Mouse (Mus musculus): Measurements from ENCODE around the gene Foxe3. TPM values are rescaled to one million over a fixed set of nuclear protein-coding genes. Genes with fewer than 3 reads are reported as not detected.
A peak's percentile ranks its signal among the peaks of the same experiment; 100 is the strongest.

Foxe3 gene
- polyA plus RNA-seq, 1 experiment from 2014 or later: 14.7 TPM

DNA sequence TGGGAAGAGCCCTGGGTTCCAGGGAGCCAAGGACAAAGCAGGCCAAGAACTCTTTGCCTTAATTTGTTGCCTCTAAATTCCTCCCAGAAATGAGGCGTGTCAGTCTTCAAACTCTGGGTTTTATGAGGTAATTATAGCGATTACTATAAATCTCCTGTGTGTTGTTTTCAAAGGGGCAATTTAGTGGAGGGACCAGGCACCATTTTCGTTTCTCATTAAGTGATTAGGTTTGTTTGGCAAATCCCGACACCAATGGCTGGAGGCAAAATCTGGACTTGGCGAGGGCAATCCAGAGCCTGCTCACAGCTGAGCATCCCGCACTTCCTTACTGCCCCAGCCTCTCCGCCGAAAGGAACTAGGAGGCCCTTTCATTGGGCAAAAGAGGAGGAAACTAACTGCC, 16.8 kb upstream of the Foxe3 start:
- no peak overlapping the region for H3K27ac ChIP-seq (replicated peaks)
- H3K9me3 ChIP-seq (replicated peaks): no peaks in the 10 kb centered on the region
- peaks cover 23% of the 10 kb centered on the region for H3K4me1 ChIP-seq
- no peaks in the 10 kb centered on the region for H3K36me3 ChIP-seq
- no peak overlapping the region for H3K4me3 ChIP-seq
- DNase-seq (ENCODE audit: low spot score): no peak
- WGBS: 60% methylated on average over 8 of the region's 8 CpGs
- H3K27me3 ChIP-seq (ENCODE audit: low read depth, poor library complexity, severe bottlenecking): peaks cover 62% of the 10 kb centered on the region

DNA sequence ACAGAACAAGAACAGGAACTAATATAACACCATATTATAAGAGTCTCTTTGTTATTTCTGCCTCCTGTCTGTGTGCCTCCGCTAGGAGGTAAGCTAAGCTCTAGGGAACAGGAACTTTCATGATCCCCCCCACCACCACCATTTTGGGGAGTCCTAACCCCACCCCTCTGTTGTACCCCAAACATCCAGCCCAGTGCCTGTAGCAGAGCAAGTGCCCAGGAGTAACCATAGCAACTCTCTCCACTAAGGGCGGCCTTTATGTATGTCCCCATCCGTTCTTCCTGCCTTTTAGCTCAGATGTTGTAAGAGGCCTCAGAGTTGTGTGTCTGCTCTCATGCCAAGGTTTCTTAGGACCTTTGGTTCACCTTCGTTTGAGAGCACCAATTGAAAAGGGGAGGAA, 16.3 kb upstream of the Foxe3 start:
- Histone ChIP-seq H3K27me3 (ENCODE audit: low read depth, poor library complexity, severe bottlenecking) (peaks cover 62% of the 10 kb centered on the region), H3K4me3 (no peak overlapping the region), H3K9me3 (replicated peaks) (no peaks in the 10 kb centered on the region), H3K4me1 (peaks cover 23% of the 10 kb centered on the region), H3K36me3 (no peaks in the 10 kb centered on the region), H3K27ac (replicated peaks) (no peak overlapping the region; the same call in 1 of the 2 replicates)
- DNase-seq (ENCODE audit: low spot score): no peak
- WGBS: 54% methylated on average over 4 of the region's 4 CpGs

DNA sequence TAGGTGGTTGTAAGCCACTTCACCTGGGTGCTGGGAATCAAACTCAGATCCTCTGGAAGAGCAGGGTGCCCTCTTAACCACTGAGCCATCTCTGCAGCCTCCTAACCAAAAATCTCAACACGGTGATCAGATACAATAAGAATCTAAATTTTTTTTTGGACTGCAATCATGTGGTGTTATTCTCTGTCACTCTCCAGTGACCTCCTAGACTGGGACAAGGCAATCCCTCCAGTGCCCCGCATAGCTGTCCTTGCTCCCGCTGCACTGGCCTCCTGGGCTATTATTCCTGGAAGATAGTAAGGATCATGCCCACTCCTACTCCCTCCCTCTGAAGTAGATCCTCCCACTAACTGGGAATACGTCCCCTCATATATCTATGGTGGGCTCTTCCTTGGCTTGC, 15.5 kb upstream of the Foxe3 start:
- Histone ChIP-seq H3K27ac (replicated peaks) (no peak overlapping the region), H3K36me3 (no peaks in the 10 kb centered on the region), H3K27me3 (ENCODE audit: low read depth, poor library complexity, severe bottlenecking) (peaks cover 54% of the 10 kb centered on the region), H3K4me3 (no peak overlapping the region), H3K4me1 (peaks cover 23% of the 10 kb centered on the region), H3K9me3 (replicated peaks) (no peaks in the 10 kb centered on the region)
- WGBS: 68% methylated on average over 4 of the region's 4 CpGs
- DNase-seq (ENCODE audit: low spot score): no peak

DNA sequence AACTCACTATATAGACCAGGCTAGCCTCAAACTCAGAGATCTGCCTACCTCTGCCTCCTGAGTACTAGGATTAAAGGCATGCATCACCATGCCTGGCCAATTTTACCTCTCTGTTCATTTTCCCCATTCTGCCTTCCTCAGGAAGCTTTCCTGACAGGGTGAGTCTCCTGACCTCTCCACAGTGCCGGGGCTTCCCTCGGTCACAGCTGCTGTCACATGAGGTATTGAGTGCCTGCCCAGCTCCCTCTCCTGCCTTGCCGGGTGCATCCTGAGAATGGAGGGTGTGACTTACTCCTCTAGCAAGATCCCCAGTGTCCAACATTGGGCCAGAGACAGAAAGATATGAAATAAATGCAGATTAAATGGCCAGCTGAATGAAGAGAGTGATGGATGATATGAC, 12.4 kb upstream of the Foxe3 start:
- Histone ChIP-seq H3K36me3 (no peaks in the 10 kb centered on the region), H3K4me3 (no peak overlapping the region), H3K27ac (replicated peaks) (no peak overlapping the region), H3K4me1 (peaks cover 13% of the 10 kb centered on the region), H3K27me3 (ENCODE audit: low read depth, poor library complexity, severe bottlenecking) (peaks cover 38% of the 10 kb centered on the region), H3K9me3 (replicated peaks) (no peaks in the 10 kb centered on the region)
- WGBS: 72% methylated on average over 3 of the region's 3 CpGs
- DNase-seq (ENCODE audit: low spot score): no peak

DNA sequence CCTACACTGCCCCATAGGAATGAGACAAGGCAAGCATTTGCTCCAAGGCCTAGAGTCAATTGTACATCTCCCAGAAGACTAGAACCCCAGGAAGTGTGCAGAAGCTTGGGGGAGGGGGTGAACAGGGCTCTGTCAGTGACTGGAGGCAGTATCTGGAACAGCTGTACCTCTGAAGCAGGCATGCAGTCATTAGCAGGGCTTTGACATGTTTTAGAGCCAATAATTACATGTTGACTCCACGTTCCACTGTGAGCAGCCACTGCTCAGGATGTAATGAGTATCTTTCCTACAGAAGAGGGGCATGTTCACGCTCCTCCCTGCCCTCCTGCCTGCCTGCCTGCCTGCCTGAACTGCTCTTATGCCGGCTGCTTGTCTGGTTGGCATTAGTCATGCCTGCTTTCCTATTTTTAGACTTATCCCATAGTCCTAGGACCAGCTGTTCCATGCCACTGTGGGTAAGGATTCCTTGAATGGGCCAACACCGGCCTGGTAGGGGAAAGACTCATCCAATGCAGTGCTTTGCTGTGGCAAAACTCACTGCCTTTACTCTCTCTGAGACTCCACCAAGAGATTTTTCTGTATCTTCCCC, 11.7 kb upstream of the Foxe3 start:
- Histone ChIP-seq H3K4me3 (no peak overlapping the region), H3K27ac (replicated peaks) (no peak overlapping the region), H3K9me3 (replicated peaks) (no peaks in the 10 kb centered on the region), H3K27me3 (ENCODE audit: low read depth, poor library complexity, severe bottlenecking) (peaks cover 31% of the 10 kb centered on the region), H3K4me1 (peaks cover 9% of the 10 kb centered on the region), H3K36me3 (no peaks in the 10 kb centered on the region)
- DNase-seq (ENCODE audit: low spot score): no peak
- 72% methylated on average over 4 of the region's 4 CpGs for WGBS

DNA sequence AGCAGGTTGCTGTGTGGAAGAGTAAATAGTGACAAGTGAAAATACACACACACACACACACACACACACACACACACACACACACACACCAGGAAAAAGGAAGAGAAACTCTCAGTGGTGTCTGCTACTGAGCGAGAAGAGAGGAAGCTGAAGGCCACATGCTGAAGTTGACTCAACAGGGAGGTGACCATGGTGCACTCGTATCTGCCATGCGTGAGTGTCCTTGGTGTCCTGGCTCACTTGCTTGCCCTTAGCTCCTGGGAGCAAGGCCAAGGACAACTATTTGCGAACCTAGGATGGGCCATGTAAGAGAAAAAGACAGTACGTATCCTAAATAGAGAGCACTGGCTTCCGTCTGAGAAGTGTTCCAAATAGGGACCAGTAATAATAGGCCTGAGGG, 8.4 kb upstream of the Foxe3 start:
- Histone ChIP-seq H3K9me3 (replicated peaks) (no peaks in the 10 kb centered on the region), H3K36me3 (no peaks in the 10 kb centered on the region), H3K27ac (replicated peaks) (no peak overlapping the region), H3K27me3 (ENCODE audit: low read depth, poor library complexity, severe bottlenecking) (peaks cover 48% of the 10 kb centered on the region), H3K4me3 (no peak overlapping the region), H3K4me1 (peaks cover 3% of the 10 kb centered on the region)
- DNase-seq (ENCODE audit: low spot score): no peak
- 89% methylated on average over 6 of the region's 6 CpGs for WGBS

DNA sequence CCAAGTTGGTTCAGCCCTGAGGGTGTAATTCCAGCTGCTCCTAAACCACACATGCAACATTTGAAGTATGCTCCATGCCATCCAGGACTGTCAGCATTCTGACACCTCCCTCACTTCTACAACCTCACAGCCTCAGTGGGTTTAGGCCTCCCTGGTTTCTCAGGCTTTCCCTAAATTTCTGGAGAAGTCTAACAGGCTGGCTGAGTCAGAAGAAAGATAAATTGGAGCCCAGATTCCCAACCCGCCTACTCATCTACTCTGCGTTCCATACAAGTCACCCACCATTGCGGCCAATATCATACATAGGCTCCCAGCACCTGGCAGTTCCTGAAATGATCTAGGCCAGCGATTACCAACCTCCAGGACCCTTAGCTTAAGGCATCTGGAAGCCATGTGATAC, 6.9 kb upstream of the Foxe3 start:
- H3K27me3 ChIP-seq (ENCODE audit: low read depth, poor library complexity, severe bottlenecking): peaks cover 52% of the 10 kb centered on the region

DNA sequence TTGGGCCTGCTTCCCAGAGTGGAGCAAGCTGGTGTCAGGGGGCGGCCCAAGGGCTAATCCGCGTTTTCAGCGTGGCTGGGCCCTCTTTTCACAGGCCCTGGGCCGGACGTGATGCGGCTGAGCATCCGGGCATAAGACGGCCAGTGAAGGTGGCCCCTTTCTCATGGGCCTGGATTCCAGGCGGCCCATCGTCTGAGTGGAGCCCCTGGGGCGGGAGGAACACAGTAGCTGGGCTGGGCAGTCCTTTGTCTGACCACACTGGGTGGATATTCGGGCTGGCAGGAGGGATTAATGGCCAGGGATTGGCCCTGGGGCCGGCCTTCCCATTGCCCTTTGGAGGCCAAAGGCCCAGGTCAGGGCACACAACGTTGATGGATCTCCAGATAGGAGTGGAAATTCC, 3.3 kb upstream of the Foxe3 start:
- 14% methylated on average over 15 of the region's 15 CpGs for WGBS
- Histone ChIP-seq H3K27me3 (ENCODE audit: low read depth, poor library complexity, severe bottlenecking) (peaks cover 84% of the 10 kb centered on the region), H3K4me1 (peaks cover 33% of the 10 kb centered on the region), H3K27ac (replicated peaks) (peak overlapping the region; percentile 73), H3K36me3 (no peaks in the 10 kb centered on the region), H3K4me3 (0 out of 2 replicates have a peak overlapping the region, but pooled peaks have one; percentile 3), H3K9me3 (replicated peaks) (no peaks in the 10 kb centered on the region)
- peak; percentile 74 for DNase-seq (ENCODE audit: low spot score)

More for the DNA sequence above, 6.9 kb upstream of the Foxe3 start:
- WGBS: 88% methylated on average over 4 of the region's 4 CpGs
- DNase-seq (ENCODE audit: low spot score): no peak
- H3K4me3 ChIP-seq: no peak overlapping the region
- H3K36me3 ChIP-seq: no peaks in the 10 kb centered on the region
- no peak overlapping the region for H3K27ac ChIP-seq (replicated peaks)
- peaks cover 8% of the 10 kb centered on the region for H3K4me1 ChIP-seq
- H3K9me3 ChIP-seq (replicated peaks): no peaks in the 10 kb centered on the region

DNA sequence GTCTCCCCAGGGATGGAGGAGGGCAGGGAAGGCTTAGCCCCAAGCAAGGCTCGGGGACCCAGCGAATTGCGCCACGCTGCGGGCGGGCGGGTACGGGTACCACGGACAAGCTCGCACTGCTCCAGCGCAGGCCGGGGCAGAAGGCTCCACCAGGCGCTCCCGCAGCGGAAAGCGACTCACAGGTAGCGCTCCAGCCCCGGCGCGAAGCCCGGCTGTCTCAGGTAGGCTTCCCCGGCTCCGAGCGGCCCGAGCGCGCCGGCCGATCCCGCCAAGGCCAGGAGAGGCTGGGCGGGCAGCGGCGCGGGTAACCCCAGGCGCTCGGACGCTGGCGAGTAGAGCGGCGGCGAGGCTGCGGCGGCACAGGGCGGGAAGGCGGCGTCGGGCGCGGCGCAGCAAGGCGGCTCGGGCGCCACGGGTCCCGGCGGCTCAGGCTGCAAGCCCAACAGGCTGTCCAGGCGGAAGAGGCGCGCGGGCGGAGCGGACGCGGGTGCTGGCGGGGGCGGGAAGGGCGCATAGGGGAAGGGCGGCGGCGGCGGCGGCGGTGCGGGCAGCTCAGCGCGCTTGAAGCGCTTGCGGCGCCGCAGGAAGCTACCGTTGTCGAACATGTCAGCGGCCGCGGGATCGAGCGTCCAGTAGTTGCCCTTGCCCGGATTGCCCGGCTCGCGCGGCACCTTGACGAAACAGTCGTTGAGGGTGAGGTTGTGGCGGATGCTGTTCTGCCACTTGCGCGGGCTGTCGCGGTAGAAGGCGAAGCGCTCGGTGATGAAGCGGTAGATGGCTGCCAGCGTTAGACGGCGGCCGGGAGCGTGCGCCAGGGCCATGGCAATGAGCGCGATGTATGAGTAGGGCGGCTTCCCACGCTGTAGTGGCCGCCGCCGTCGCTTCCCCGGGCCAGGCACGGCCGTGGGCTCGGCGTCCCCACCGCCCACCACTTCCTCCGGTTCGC, 569 bp downstream of the Foxe3 start:
- Histone ChIP-seq H3K27ac (replicated peaks) (peak overlapping the region; percentile 81), H3K27me3 (ENCODE audit: low read depth, poor library complexity, severe bottlenecking) (peaks cover 93% of the 10 kb centered on the region), H3K4me3 (peak overlapping the region; percentile 60), H3K36me3 (no peaks in the 10 kb centered on the region), H3K4me1 (peaks cover 33% of the 10 kb centered on the region), H3K9me3 (replicated peaks) (no peaks in the 10 kb centered on the region)
- peak; percentile 68 for DNase-seq (ENCODE audit: low spot score)
- WGBS: under 1% methylated on average over 125 of the region's 125 CpGs

DNA sequence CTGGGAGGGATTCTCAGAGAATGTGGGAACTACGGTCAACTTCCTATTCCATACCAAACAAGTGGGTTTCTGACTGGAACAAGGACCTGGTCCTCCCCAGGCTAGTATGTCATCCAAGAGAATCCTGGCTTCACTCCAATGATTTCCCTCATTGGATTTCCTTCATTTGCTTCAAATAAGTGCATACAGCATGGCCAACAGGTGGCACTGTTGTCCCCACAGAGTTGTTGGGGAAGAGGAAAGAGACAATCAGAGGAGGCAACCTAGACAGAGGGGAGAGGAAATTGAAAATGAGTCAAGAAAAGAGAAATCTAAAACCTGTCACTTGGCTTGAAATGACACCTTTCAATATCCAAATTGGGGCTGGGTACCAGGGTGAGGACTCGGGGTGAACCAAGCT, 8.7 kb downstream of the Foxe3 start:
- Histone ChIP-seq H3K4me1 (peaks cover 14% of the 10 kb centered on the region), H3K27ac (replicated peaks) (no peak overlapping the region), H3K36me3 (no peaks in the 10 kb centered on the region), H3K4me3 (no peak overlapping the region), H3K9me3 (replicated peaks) (no peaks in the 10 kb centered on the region), H3K27me3 (ENCODE audit: low read depth, poor library complexity, severe bottlenecking) (peaks cover 94% of the 10 kb centered on the region)
- 53% methylated on average over 2 of the region's 2 CpGs for WGBS
- DNase-seq (ENCODE audit: low spot score): peak; percentile 57

DNA sequence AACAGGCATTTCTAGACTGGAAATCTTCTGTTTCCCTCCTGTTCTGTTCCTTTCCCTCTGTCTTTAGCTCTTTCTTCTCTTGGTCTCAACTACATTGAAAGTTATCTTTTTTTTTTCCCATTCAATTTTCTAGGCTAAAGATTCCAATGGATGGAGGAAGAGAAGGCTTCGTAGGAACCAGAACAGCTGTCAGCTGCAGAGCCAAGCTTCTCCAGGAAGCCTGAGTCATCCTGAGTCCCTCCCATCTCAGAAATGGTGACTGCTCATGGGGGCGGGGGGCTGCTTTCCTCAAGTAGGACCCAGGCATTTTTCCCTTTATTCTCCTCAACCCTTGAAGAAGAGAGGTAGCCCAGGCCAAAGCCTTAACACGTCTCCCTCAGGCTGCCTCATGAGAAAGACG, 9.8 kb downstream of the Foxe3 start:
- Histone ChIP-seq H3K36me3 (no peaks in the 10 kb centered on the region), H3K27ac (replicated peaks) (no peak overlapping the region), H3K4me3 (no peak overlapping the region), H3K27me3 (ENCODE audit: low read depth, poor library complexity, severe bottlenecking) (peaks cover 96% of the 10 kb centered on the region), H3K9me3 (replicated peaks) (no peaks in the 10 kb centered on the region), H3K4me1 (peaks cover 14% of the 10 kb centered on the region)
- no peak for DNase-seq (ENCODE audit: low spot score)
- 39% methylated on average over 4 of the region's 4 CpGs for WGBS

DNA sequence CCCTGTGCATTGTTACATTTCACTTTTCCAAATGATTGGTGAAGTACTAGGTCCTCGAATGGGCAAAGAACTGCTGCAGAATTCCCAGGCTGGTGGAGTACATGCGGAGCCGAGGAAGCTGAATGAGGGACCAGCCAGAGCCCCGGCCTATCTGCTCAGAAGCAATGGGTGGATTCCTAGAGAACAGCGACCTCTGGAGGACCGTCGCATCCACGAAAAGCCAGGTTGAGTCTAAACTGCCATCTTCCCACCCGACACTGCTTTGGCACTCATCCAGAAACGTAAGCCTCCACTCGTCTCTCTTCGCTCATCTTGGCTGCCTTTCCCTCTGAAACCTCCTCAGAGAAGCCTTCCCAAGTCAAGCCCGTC, 12.2 kb downstream of the Foxe3 start:
- no peak overlapping the region for H3K4me3 ChIP-seq
- no peaks in the 10 kb centered on the region for H3K36me3 ChIP-seq
- H3K27me3 ChIP-seq (ENCODE audit: low read depth, poor library complexity, severe bottlenecking): peaks cover 98% of the 10 kb centered on the region
- no peak overlapping the region for H3K27ac ChIP-seq (replicated peaks)
- 3% methylated on average over 13 of the region's 13 CpGs for WGBS
- H3K9me3 ChIP-seq (replicated peaks): no peaks in the 10 kb centered on the region
- DNase-seq (ENCODE audit: low spot score): peak; percentile 84
- H3K4me1 ChIP-seq: peaks cover 28% of the 10 kb centered on the region

All from midbrain, embryonic 10.5 days (tissue).